Mouse (Mus musculus) limb, embryonic 11.5 days (tissue): ENCODE data around the gene 1700007K13Rik. TPM values are rescaled to one million over a fixed set of nuclear protein-coding genes. Genes with fewer than 3 reads are reported as not detected.
A peak's percentile ranks its signal among the peaks of the same experiment; 100 is the strongest.

Experiments
- ATAC-seq: fragments of 200-750 bp; cut with Nextera tagmentation; 2 replicates; pipeline ENCODE4 v1.8.0; 2017; ENCODE audit warnings: low read depth; ENCODE audit not compliant: insufficient number of reproducible peaks, low FRiP score, low TSS enrichment
- DNase-seq: peaks from one replicate; pipeline ENCODE4 v3.0.0-alpha.2; 2015; ENCODE audit warnings: low spot score
- H3K27ac ChIP-seq: fragments of 300-500 bp; sonication (generic); replicated peaks from 2 replicates; pipeline ENCODE4 v1.5.1; 2014; ENCODE audit warnings: low read depth, mild to moderate bottlenecking, low read length
- H3K27me3 ChIP-seq: fragments of 300-500 bp; sonication (generic); 2 replicates; pipeline ENCODE4 v1.6.1; 2014; ENCODE audit warnings: mild to moderate bottlenecking, low read length, mixed read lengths; ENCODE audit not compliant: control insufficient read depth, insufficient read depth
- H3K36me3 ChIP-seq: fragments of 300-500 bp; sonication (generic); 2 replicates; pipeline ENCODE4 v1.6.1; 2014; ENCODE audit warnings: mild to moderate bottlenecking, low read length, moderate library complexity, mixed read lengths; ENCODE audit not compliant: control insufficient read depth, insufficient read depth
- H3K4me1 ChIP-seq: fragments of 300-500 bp; sonication (generic); 2 replicates; pipeline ENCODE4 v1.6.1; 2014; ENCODE audit warnings: low read length, mixed read lengths; ENCODE audit not compliant: control insufficient read depth, insufficient read depth
- H3K4me2 ChIP-seq: fragments of 300-500 bp; sonication (generic); 2 replicates; pipeline ENCODE4 v1.6.1; 2014; ENCODE audit warnings: low read depth, mild to moderate bottlenecking, moderate library complexity; ENCODE audit not compliant: severe bottlenecking
- H3K4me3 ChIP-seq: fragments of 300-500 bp; sonication (generic); 2 replicates; pipeline ENCODE4 v1.5.1; 2014; ENCODE audit warnings: low read depth, low read length
- H3K9ac ChIP-seq: fragments of 300-500 bp; sonication (generic); 2 replicates; pipeline ENCODE4 v1.6.1; 2014; ENCODE audit warnings: mild to moderate bottlenecking, low read length
- H3K9me3 ChIP-seq: fragments of 300-500 bp; sonication (generic); 2 replicates; pipeline ENCODE4 v1.6.1; 2016; ENCODE audit warnings: low read length; ENCODE audit not compliant: control insufficient read depth
- WGBS: fragments of 180-500 bp; shearing (Covaris S2); extraction: QIAGEN DNeasy Blood & Tissue Kit; methylation state at CpG from one replicate; pipeline ENCODE4 v1.1.7; 2014; 5-methylcytosine and 5-hydroxymethylcytosine counted together
- polyA plus RNA-seq: library from polyadenylated mRNA; unstranded; fragments of >200 nt; fragmentation: Nextera tagmentation; extraction: Ambion mirVana; gene quantifications from 2 replicates; pipeline ENCODE4 v1.2.1, GENCODE M21; 2014

The 1700007K13Rik gene
- polyA plus RNA-seq, 1 experiment from 2014 or later, result 0.95 TPM

GRCm38 (mm10) chr2:28440842-28441241, 25.3 kb downstream of the 1700007K13Rik start:
- no peak for ATAC-seq
- Histone ChIP-seq H3K27ac (no peak overlapping the region), H3K27me3 (no peaks in the 10 kb centered on the region), H3K9me3 (no peaks in the 10 kb centered on the region), H3K36me3 (no peaks in the 10 kb centered on the region), H3K4me1 (no peaks in the 10 kb centered on the region), H3K9ac (no peak overlapping the region), H3K4me3 (no peak overlapping the region), H3K4me2 (no peak overlapping the region)
- WGBS, result 70% methylated on average over 6 of the region's 6 CpGs
- DNase-seq, result no peak

GRCm38 (mm10) chr2:28435401-28435800, 30.7 kb downstream of the 1700007K13Rik start:
- Histone ChIP-seq H3K27ac (no peak overlapping the region), H3K9ac (no peak overlapping the region), H3K4me2 (no peak overlapping the region), H3K36me3 (no peaks in the 10 kb centered on the region), H3K9me3 (no peaks in the 10 kb centered on the region), H3K27me3 (no peaks in the 10 kb centered on the region), H3K4me1 (no peaks in the 10 kb centered on the region), H3K4me3 (no peak overlapping the region)
- DNase-seq, result no peak
- no peak for ATAC-seq
- 87% methylated on average over 11 of the region's 11 CpGs for WGBS

- ATAC-seq (no peak), DNase-seq (no peak)
- Histone ChIP-seq H3K27ac (no peak overlapping the region), H3K4me3 (no peak overlapping the region), H3K4me2 (no peak overlapping the region), H3K36me3 (no peaks in the 10 kb centered on the region), H3K9ac (no peak overlapping the region), H3K27me3 (no peaks in the 10 kb centered on the region), H3K9me3 (no peaks in the 10 kb centered on the region), H3K4me1 (no peaks in the 10 kb centered on the region)
- WGBS, result 20% methylated on average over 1 of the region's 2 CpGs
Measured at GRCm38 (mm10) chr2:28433512-28433911, 32.6 kb downstream of the 1700007K13Rik start.

GRCm38 (mm10) chr2:28432811-28433210, 33.3 kb downstream of the 1700007K13Rik start:
- WGBS, result 46% methylated on average over 1 of the region's 1 CpGs
- H3K4me2 ChIP-seq, result no peak overlapping the region
- DNase-seq (no peak), ATAC-seq (no peak)
- no peak overlapping the region for H3K4me3 ChIP-seq
- no peaks in the 10 kb centered on the region for H3K36me3 ChIP-seq
- H3K27me3 ChIP-seq, result no peaks in the 10 kb centered on the region
- no peak overlapping the region for H3K9ac ChIP-seq
- no peaks in the 10 kb centered on the region for H3K9me3 ChIP-seq
- no peak overlapping the region for H3K27ac ChIP-seq
- no peaks in the 10 kb centered on the region for H3K4me1 ChIP-seq

- Histone ChIP-seq H3K4me1 (no peaks in the 10 kb centered on the region), H3K9me3 (no peaks in the 10 kb centered on the region), H3K4me2 (no peak overlapping the region), H3K27ac (no peak overlapping the region), H3K27me3 (no peaks in the 10 kb centered on the region), H3K9ac (no peak overlapping the region), H3K4me3 (no peak overlapping the region), H3K36me3 (no peaks in the 10 kb centered on the region)
- DNase-seq, result no peak
- ATAC-seq, result no peak
- WGBS, result 49% methylated on average over 6 of the region's 6 CpGs
Measured at GRCm38 (mm10) chr2:28430846-28431245, 35.3 kb downstream of the 1700007K13Rik start.

- Histone ChIP-seq H3K9ac (no peak overlapping the region), H3K36me3 (no peaks in the 10 kb centered on the region), H3K27me3 (no peaks in the 10 kb centered on the region), H3K27ac (no peak overlapping the region), H3K4me3 (no peak overlapping the region), H3K4me1 (no peaks in the 10 kb centered on the region), H3K9me3 (no peaks in the 10 kb centered on the region), H3K4me2 (no peak overlapping the region)
- 82% methylated on average over 6 of the region's 6 CpGs for WGBS
- DNase-seq (no peak), ATAC-seq (no peak)
Measured at GRCm38 (mm10) chr2:28427226-28427625, 38.9 kb downstream of the 1700007K13Rik start.

- no peak for ATAC-seq
- DNase-seq, result peak; percentile 73
- WGBS, result 33% methylated on average over 3 of the region's 3 CpGs
Measured at GRCm38 (mm10) chr2:28423167-28423566, 43.0 kb downstream of the 1700007K13Rik start.

GRCm38 (mm10) chr2:28419898-28420297, 46.2 kb downstream of the 1700007K13Rik start:
- Histone ChIP-seq H3K9ac (no peak overlapping the region), H3K4me2 (no peak overlapping the region), H3K9me3 (no peaks in the 10 kb centered on the region), H3K4me1 (no peaks in the 10 kb centered on the region; the same call in 1 of the 2 replicates), H3K27me3 (no peaks in the 10 kb centered on the region), H3K27ac (no peak overlapping the region), H3K36me3 (no peaks in the 10 kb centered on the region), H3K4me3 (no peak overlapping the region)
- peak; percentile 94 for DNase-seq
- WGBS, result 24% methylated on average over 4 of the region's 4 CpGs
- ATAC-seq, result no peak

More at GRCm38 (mm10) chr2:28423167-28423566, 43.0 kb downstream of the 1700007K13Rik start:
- no peaks in the 10 kb centered on the region for H3K27me3 ChIP-seq
- no peak overlapping the region for H3K9ac ChIP-seq
- no peaks in the 10 kb centered on the region for H3K4me1 ChIP-seq
- H3K4me3 ChIP-seq, result no peak overlapping the region
- no peaks in the 10 kb centered on the region for H3K9me3 ChIP-seq
- no peak overlapping the region for H3K27ac ChIP-seq
- H3K36me3 ChIP-seq, result no peaks in the 10 kb centered on the region
- no peak overlapping the region for H3K4me2 ChIP-seq

GRCm38 (mm10) chr2:28418034-28418433, 48.1 kb downstream of the 1700007K13Rik start:
- H3K4me3 ChIP-seq, result no peak overlapping the region
- no peaks in the 10 kb centered on the region for H3K36me3 ChIP-seq
- ATAC-seq (no peak), DNase-seq (peak; percentile 96)
- no peaks in the 10 kb centered on the region for H3K9me3 ChIP-seq
- no peak overlapping the region for H3K4me2 ChIP-seq
- H3K27ac ChIP-seq, result no peak overlapping the region
- no peaks in the 10 kb centered on the region for H3K27me3 ChIP-seq
- no peaks in the 10 kb centered on the region; the same call in 1 of the 2 replicates for H3K4me1 ChIP-seq
- H3K9ac ChIP-seq, result no peak overlapping the region
- WGBS, result 50% methylated on average over 2 of the region's 2 CpGs
